In genomic region chr3:141691418-141691817, GRCm38 (mm10) we compare ENCODE assay signal across 15 mouse cellular contexts.
A peak's percentile ranks its signal among the peaks of the same experiment; 100 is the strongest.
DNase-seq lines count a peak whose midpoint lies in the region; ATAC-seq lines count a peak whose summit lies in the region.
"Had no signal": no experiment of that assay in that cellular context is flagged by ENCODE, and none has a peak within 500 bp of the region (broad histone marks: within the 10 kb centered on the region; RNA-seq: fewer than 3 reads in every experiment).

No protein-coding gene starts in this region.

- no peaks in the 10 kb centered on the region for H3K9me3 ChIP-seq in midbrain, embryonic 15.5 days
- H3K9me3 ChIP-seq in midbrain, embryonic 16.5 days (replicated peaks; ENCODE audit: control insufficient read depth, low read length, poor library complexity, severe bottlenecking) = no peaks in the 10 kb centered on the region
- no peaks in the 10 kb centered on the region for H3K9me3 ChIP-seq in forebrain, embryonic 15.5 days
- H3K9me3 ChIP-seq in hindbrain, embryonic 16.5 days (ENCODE audit: control insufficient read depth, low read length) = no peaks in the 10 kb centered on the region
- H3K9me3 ChIP-seq in kidney, embryonic 15.5 days (replicated peaks) = no peaks in the 10 kb centered on the region
- H3K9me3 ChIP-seq: heart, embryonic 15.5 days; limb, embryonic 15.5 days had no signal

- WGBS in midbrain, embryonic 15.5 days = 68% methylated on average over 3 of the region's 3 CpGs
- WGBS in midbrain, embryonic 16.5 days = 57% methylated on average over 3 of the region's 3 CpGs
- 39% methylated on average over 3 of the region's 3 CpGs for WGBS in forebrain, embryonic 15.5 days
- 52% methylated on average over 3 of the region's 3 CpGs for WGBS in hindbrain, embryonic 16.5 days
- WGBS in kidney, embryonic 15.5 days = 83% methylated on average over 3 of the region's 3 CpGs

- no peak overlapping the region for H3K4me2 ChIP-seq in midbrain, embryonic 15.5 days
- no peak overlapping the region for H3K4me2 ChIP-seq in midbrain, embryonic 16.5 days (ENCODE audit: low read length)
- no peak overlapping the region for H3K4me2 ChIP-seq in forebrain, embryonic 15.5 days (replicated peaks)
- no peak overlapping the region for H3K4me2 ChIP-seq in hindbrain, embryonic 16.5 days (ENCODE audit: low read length)
- no peak overlapping the region for H3K4me2 ChIP-seq in kidney, embryonic 15.5 days
- H3K4me2 ChIP-seq: heart, embryonic 15.5 days; limb, embryonic 15.5 days had no signal

- H3K4me1 ChIP-seq in midbrain, embryonic 15.5 days = no peaks in the 10 kb centered on the region
- no peaks in the 10 kb centered on the region for H3K4me1 ChIP-seq in midbrain, embryonic 16.5 days (ENCODE audit: control insufficient read depth, insufficient read depth, low read length)
- H3K4me1 ChIP-seq in forebrain, embryonic 15.5 days = peaks cover 11% of the 10 kb centered on the region; the same call in 1 of the 2 replicates
- H3K4me1 ChIP-seq in hindbrain, embryonic 16.5 days (ENCODE audit: control insufficient read depth, insufficient read depth, low read depth, low read length) = peaks cover 5% of the 10 kb centered on the region; the same call in 1 of the 2 replicates
- H3K4me1 ChIP-seq in kidney, embryonic 15.5 days = no peaks in the 10 kb centered on the region
- H3K4me1 ChIP-seq: heart, embryonic 15.5 days; limb, embryonic 15.5 days had no signal

- no peaks in the 10 kb centered on the region for H3K27me3 ChIP-seq in midbrain, embryonic 15.5 days (replicated peaks)
- H3K27me3 ChIP-seq in midbrain, embryonic 16.5 days (ENCODE audit: control insufficient read depth, insufficient read depth, low read depth, low read length) = no peaks in the 10 kb centered on the region
- no peaks in the 10 kb centered on the region for H3K27me3 ChIP-seq in forebrain, embryonic 15.5 days
- H3K27me3 ChIP-seq in hindbrain, embryonic 16.5 days (replicated peaks; ENCODE audit: control insufficient read depth, insufficient read depth, low read length) = no peaks in the 10 kb centered on the region
- H3K27me3 ChIP-seq in kidney, embryonic 15.5 days = no peaks in the 10 kb centered on the region
- H3K27me3 ChIP-seq: heart, embryonic 15.5 days; limb, embryonic 15.5 days had no signal

- no peak overlapping the region for H3K27ac ChIP-seq in midbrain, embryonic 15.5 days
- no peak overlapping the region for H3K27ac ChIP-seq in midbrain, embryonic 16.5 days (ENCODE audit: low read length)
- 0 out of 2 replicates have a peak overlapping the region, but pooled peaks have one; percentile 30 for H3K27ac ChIP-seq in forebrain, embryonic 15.5 days (replicated peaks)
- peak overlapping the region; percentile 9; the same call in 1 of the 2 replicates for H3K27ac ChIP-seq in hindbrain, embryonic 16.5 days (ENCODE audit: low read depth, low read length)
- H3K27ac ChIP-seq in kidney, embryonic 15.5 days = no peak overlapping the region
- H3K27ac ChIP-seq: heart, embryonic 15.5 days; layer of hippocampus, adult 2 months; limb, embryonic 15.5 days had no signal

- no peak for DNase-seq in left cerebral cortex, adult 18-20 months (ENCODE audit: low spot score in 2 of 2)
- DNase-seq in urinary bladder, adult 2 months (ENCODE audit: low spot score) = no peak
- DNase-seq: adrenal gland, postnatal 14 days; heart, adult 11 months; liver, postnatal 0 days had no signal

- no peak overlapping the region for H3K4me3 ChIP-seq in midbrain, embryonic 15.5 days
- no peak overlapping the region for H3K4me3 ChIP-seq in midbrain, embryonic 16.5 days (ENCODE audit: low read depth, low read length)
- H3K4me3 ChIP-seq in forebrain, embryonic 15.5 days = no peak overlapping the region
- no peak overlapping the region for H3K4me3 ChIP-seq in hindbrain, embryonic 16.5 days (ENCODE audit: low read length)
- H3K4me3 ChIP-seq in kidney, embryonic 15.5 days (replicated peaks) = no peak overlapping the region
- H3K4me3 ChIP-seq: heart, embryonic 15.5 days; layer of hippocampus, adult 2 months; limb, embryonic 15.5 days had no signal

- no peaks in the 10 kb centered on the region for H3K36me3 ChIP-seq in midbrain, embryonic 15.5 days (replicated peaks)
- H3K36me3 ChIP-seq in midbrain, embryonic 16.5 days (ENCODE audit: control insufficient read depth, insufficient read depth, low read length) = no peaks in the 10 kb centered on the region
- H3K36me3 ChIP-seq in forebrain, embryonic 15.5 days = no peaks in the 10 kb centered on the region
- H3K36me3 ChIP-seq in hindbrain, embryonic 16.5 days (ENCODE audit: control insufficient read depth, insufficient read depth, low read length) = no peaks in the 10 kb centered on the region
- H3K36me3 ChIP-seq in kidney, embryonic 15.5 days = no peaks in the 10 kb centered on the region
- H3K36me3 ChIP-seq: heart, embryonic 15.5 days; limb, embryonic 15.5 days had no signal

- 0 out of 2 replicates have a peak, but pooled peaks have one; percentile 39 for ATAC-seq in midbrain, embryonic 15.5 days (replicated peaks)
- ATAC-seq in midbrain, embryonic 16.5 days = no peak
- peak; percentile 91 for ATAC-seq in forebrain, embryonic 15.5 days (replicated peaks)
- ATAC-seq in hindbrain, embryonic 16.5 days = peak; percentile 65
- ATAC-seq in kidney, embryonic 15.5 days (replicated peaks; ENCODE audit: low FRiP score) = no peak
- ATAC-seq: CD4-positive, CD25-positive, alpha-beta regulatory T cell, adult 4 months; inflammation-experienced regulatory T-cells, adult 6 months; liver, postnatal 0 days had no signal

- H3K9ac ChIP-seq in midbrain, embryonic 15.5 days = no peak overlapping the region
- no peak overlapping the region for H3K9ac ChIP-seq in midbrain, embryonic 16.5 days (ENCODE audit: low read depth, low read length)
- no peak overlapping the region for H3K9ac ChIP-seq in forebrain, embryonic 15.5 days (replicated peaks)
- no peak overlapping the region for H3K9ac ChIP-seq in hindbrain, embryonic 16.5 days (ENCODE audit: low read depth, low read length)
- H3K9ac ChIP-seq in kidney, embryonic 15.5 days = no peak overlapping the region
- H3K9ac ChIP-seq: heart, embryonic 15.5 days; limb, embryonic 15.5 days; liver, postnatal 0 days had no signal

Comparison
In these comparisons a context has a peak if more than half of its experiments do, and no peak if none do; other contexts are left out.
1. ATAC-seq: peak in midbrain, embryonic 15.5 days (single experiment), forebrain, embryonic 15.5 days (single experiment) and hindbrain, embryonic 16.5 days (single experiment); none in midbrain, embryonic 16.5 days (single experiment) and kidney, embryonic 15.5 days (single experiment).
2. H3K27ac ChIP-seq: peak in forebrain, embryonic 15.5 days (single experiment) and hindbrain, embryonic 16.5 days (single experiment); none in midbrain, embryonic 15.5 days (single experiment), midbrain, embryonic 16.5 days (single experiment) and kidney, embryonic 15.5 days (single experiment).